Mouse (Mus musculus) hindbrain, embryonic 14.5 days (tissue): Measurements from ENCODE around the gene Zfp239. TPM values are rescaled to one million over a fixed set of nuclear protein-coding genes. Genes with fewer than 3 reads are reported as not detected.

Experiments used
- ATAC-seq: fragments of 200-750 bp; cut with Nextera tagmentation; 2 replicates; pipeline ENCODE4 v1.8.0; 2017; ENCODE audit warnings: moderate number of reproducible peaks, mild to moderate bottlenecking, moderate TSS enrichment, moderate library complexity; ENCODE audit not compliant: low FRiP score
- DNase-seq: peaks from one replicate; pipeline ENCODE4 v3.0.0-alpha.2; 2015; ENCODE audit warnings: low spot score
- H3K27ac ChIP-seq: fragments of 300-500 bp; sonication (generic); 2 replicates; pipeline ENCODE4 v1.5.1; 2014; ENCODE audit warnings: mild to moderate bottlenecking, moderate library complexity
- H3K27me3 ChIP-seq: fragments of 300-500 bp; sonication (generic); 2 replicates; pipeline ENCODE4 v1.6.1; 2014; ENCODE audit warnings: mild to moderate bottlenecking, low read length, mixed read lengths; ENCODE audit not compliant: control insufficient read depth, insufficient read depth
- H3K36me3 ChIP-seq: fragments of 300-500 bp; sonication (generic); replicated peaks from 2 replicates; pipeline ENCODE4 v1.6.1; 2014; ENCODE audit not compliant: control insufficient read depth, insufficient read depth
- H3K4me1 ChIP-seq: fragments of 300-500 bp; sonication (generic); replicated peaks from 2 replicates; pipeline ENCODE4 v1.6.1; 2014; ENCODE audit warnings: antibody characterized with exemption, low read length, mixed read lengths; ENCODE audit not compliant: control insufficient read depth, insufficient read depth
- H3K4me2 ChIP-seq: fragments of 300-500 bp; sonication (generic); replicated peaks from 2 replicates; pipeline ENCODE4 v1.6.1; 2014; ENCODE audit warnings: mild to moderate bottlenecking, moderate library complexity
- H3K4me3 ChIP-seq: fragments of 300-500 bp; sonication (generic); replicated peaks from 2 replicates; pipeline ENCODE4 v1.5.1; 2014; ENCODE audit warnings: mild to moderate bottlenecking, low read length
- H3K9ac ChIP-seq: fragments of 300-500 bp; sonication (generic); 2 replicates; pipeline ENCODE4 v1.6.1; 2014
- H3K9me3 ChIP-seq: fragments of 300-500 bp; sonication (generic); 2 replicates; pipeline ENCODE4 v1.6.1; 2016; ENCODE audit warnings: low read length; ENCODE audit not compliant: control insufficient read depth
- WGBS: fragments of 180-500 bp; shearing (Covaris S2); extraction: QIAGEN DNeasy Blood & Tissue Kit; methylation state at CpG from one replicate; pipeline ENCODE4 v1.1.7; 2014; 5-methylcytosine and 5-hydroxymethylcytosine counted together
- polyA plus RNA-seq: library from polyadenylated mRNA; unstranded; fragments of >200 nt; fragmentation: Nextera tagmentation; extraction: Ambion mirVana; gene quantifications from 2 replicates; pipeline ENCODE4 v1.2.1, GENCODE M21; 2014

Zfp239 gene
- polyA plus RNA-seq, 1 experiment from 2014 or later = 14.8 TPM

- Histone ChIP-seq H3K27ac (no peak overlapping the region), H3K9ac (no peak overlapping the region), H3K9me3 (no peaks in the 10 kb centered on the region), H3K27me3 (no peaks in the 10 kb centered on the region), H3K4me1 (peaks cover 8% of the 10 kb centered on the region), H3K36me3 (no peaks in the 10 kb centered on the region), H3K4me3 (no peak overlapping the region), H3K4me2 (no peak overlapping the region)
- ATAC-seq (no peak), DNase-seq (no peak)
- 78% methylated on average over 9 of the region's 9 CpGs for WGBS
Measured at GRCm38 (mm10) chr6:117901510-117902402, 39.9 kb downstream of the Zfp239 start.

GRCm38 (mm10) chr6:117902556-117902955 is 40.7 kb downstream of the Zfp239 start:
- 84% methylated on average over 4 of the region's 4 CpGs for WGBS
- Histone ChIP-seq H3K9me3 (no peaks in the 10 kb centered on the region), H3K4me3 (no peak overlapping the region), H3K4me1 (peaks cover 8% of the 10 kb centered on the region), H3K4me2 (no peak overlapping the region), H3K27ac (no peak overlapping the region), H3K27me3 (no peaks in the 10 kb centered on the region), H3K9ac (no peak overlapping the region), H3K36me3 (no peaks in the 10 kb centered on the region)
- DNase-seq (no peak), ATAC-seq (no peak)

- Histone ChIP-seq H3K9me3 (no peaks in the 10 kb centered on the region), H3K4me1 (peaks cover 20% of the 10 kb centered on the region), H3K27me3 (no peaks in the 10 kb centered on the region), H3K4me3 (no peak overlapping the region), H3K27ac (no peak overlapping the region), H3K9ac (no peak overlapping the region), H3K36me3 (no peaks in the 10 kb centered on the region), H3K4me2 (no peak overlapping the region)
- WGBS = 82% methylated on average over 3 of the region's 3 CpGs
- DNase-seq = no peak
- ATAC-seq = no peak
Measured at GRCm38 (mm10) chr6:117903836-117904235, 41.9 kb downstream of the Zfp239 start.

- Histone ChIP-seq H3K9me3 (no peaks in the 10 kb centered on the region), H3K27ac (no peak overlapping the region), H3K27me3 (no peaks in the 10 kb centered on the region), H3K4me3 (peak overlapping the region; percentile 74), H3K4me2 (peak overlapping the region; percentile 68), H3K4me1 (peaks cover 23% of the 10 kb centered on the region), H3K9ac (peak overlapping the region; percentile 74), H3K36me3 (no peaks in the 10 kb centered on the region)
- WGBS = 25% methylated on average over 4 of the region's 4 CpGs
- ATAC-seq (no peak), DNase-seq (no peak)
Measured at GRCm38 (mm10) chr6:117905260-117905930, 43.5 kb downstream of the Zfp239 start.

- peak overlapping the region; percentile 74 for H3K9ac ChIP-seq
- H3K4me1 ChIP-seq = peaks cover 23% of the 10 kb centered on the region
- peak overlapping the region; percentile 68 for H3K4me2 ChIP-seq
- H3K36me3 ChIP-seq = no peaks in the 10 kb centered on the region
- no peaks in the 10 kb centered on the region for H3K9me3 ChIP-seq
- ATAC-seq (peak; percentile 57), DNase-seq (peak; percentile 77)
- no peaks in the 10 kb centered on the region for H3K27me3 ChIP-seq
- 1% methylated on average over 25 of the region's 25 CpGs for WGBS
- peak overlapping the region; percentile 74 for H3K4me3 ChIP-seq
- peak overlapping the region; percentile 68 for H3K27ac ChIP-seq
Measured at GRCm38 (mm10) chr6:117906015-117906531, 44.2 kb downstream of the Zfp239 start.

GRCm38 (mm10) chr6:117906590-117907271 is 44.8 kb downstream of the Zfp239 start:
- Histone ChIP-seq H3K4me3 (peak overlapping the region; percentile 74), H3K27ac (peak overlapping the region; percentile 88), H3K9ac (peak overlapping the region; percentile 77), H3K4me1 (peaks cover 25% of the 10 kb centered on the region), H3K36me3 (no peaks in the 10 kb centered on the region), H3K4me2 (peak overlapping the region; percentile 99), H3K9me3 (no peaks in the 10 kb centered on the region), H3K27me3 (no peaks in the 10 kb centered on the region)
- WGBS = 0% methylated on average over 63 of the region's 68 CpGs
- ATAC-seq (peak; percentile 99), DNase-seq (peak; percentile 97)

- peak overlapping the region; percentile 88 for H3K27ac ChIP-seq
- H3K9me3 ChIP-seq = no peaks in the 10 kb centered on the region
- H3K27me3 ChIP-seq = no peaks in the 10 kb centered on the region
- peaks cover 25% of the 10 kb centered on the region for H3K4me1 ChIP-seq
- no peaks in the 10 kb centered on the region for H3K36me3 ChIP-seq
- WGBS = under 1% methylated on average over 63 of the region's 77 CpGs
- peak; percentile 31 for ATAC-seq
- DNase-seq = peak; percentile 73
- H3K4me3 ChIP-seq = peak overlapping the region; percentile 74
- peak overlapping the region; percentile 77 for H3K9ac ChIP-seq
- peak overlapping the region; percentile 99 for H3K4me2 ChIP-seq
Measured at GRCm38 (mm10) chr6:117907301-117907978, 45.5 kb downstream of the Zfp239 start.

GRCm38 (mm10) chr6:117907979-117908355 is 46.1 kb downstream of the Zfp239 start:
- Histone ChIP-seq H3K27me3 (no peaks in the 10 kb centered on the region), H3K4me3 (peak overlapping the region; percentile 74), H3K4me2 (peak overlapping the region; percentile 99), H3K9ac (peak overlapping the region; percentile 77), H3K36me3 (no peaks in the 10 kb centered on the region), H3K9me3 (no peaks in the 10 kb centered on the region), H3K27ac (no peak overlapping the region; the same call in 1 of the 2 replicates), H3K4me1 (peaks cover 25% of the 10 kb centered on the region)
- DNase-seq = no peak
- no peak for ATAC-seq
- WGBS = under 1% methylated on average over 26 of the region's 26 CpGs
